Mouse (Mus musculus) gastrocnemius, adult 8-10 months (tissue): ENCODE data around the gene Jak1. TPM values are rescaled to one million over a fixed set of nuclear protein-coding genes. Genes with fewer than 3 reads are reported as not detected.

Experiments used
- DNase-seq, 2 experiments: peaks; one replicate each; pipeline ENCODE4 v3.0.0; 2022; ENCODE audit warnings: low spot score in 2 of 2
- total RNA-seq, 4 experiments: library from RNA; stranded (reverse); gene quantifications; 2 replicates each; pipeline ENCODE4 v1.2.4; 2022

The Jak1 gene
- total RNA-seq, 4 experiments from 2014 or later = 92.6 to 112 (median 104) TPM

- DNase-seq = no peak
These were observed 24.8 kb downstream of the Jak1 start for GRCm38 (mm10) chr4:101240163-101240874.

GRCm38 (mm10) chr4:101239313-101240162 is 25.5 kb downstream of the Jak1 start:
- DNase-seq = no peak

- DNase-seq = no peak
These were observed 26.5 kb downstream of the Jak1 start for GRCm38 (mm10) chr4:101238589-101238988.

DNA sequence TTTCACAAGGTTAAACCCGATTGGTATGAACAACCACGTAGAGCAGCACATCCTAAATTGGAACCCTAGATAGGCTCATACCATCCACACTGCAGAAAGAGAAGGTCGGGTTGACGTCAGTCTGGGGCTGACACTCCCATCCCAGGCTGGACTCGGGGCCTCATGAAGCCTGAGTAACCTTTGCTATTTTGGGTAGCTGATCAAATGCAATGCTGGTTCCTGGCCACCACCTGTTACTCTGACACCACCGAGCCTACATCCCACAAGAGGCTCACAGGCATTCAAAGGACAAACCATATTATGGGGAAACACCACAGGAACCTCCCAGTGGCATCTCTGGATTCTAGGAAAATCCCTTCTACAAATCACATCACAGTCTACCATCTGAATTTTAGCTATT is 28.3 kb downstream of the Jak1 start:
- DNase-seq = peak; percentile 69 to 72

- no peak for DNase-seq
These were observed 29.1 kb downstream of the Jak1 start for GRCm38 (mm10) chr4:101235964-101236363.

DNA sequence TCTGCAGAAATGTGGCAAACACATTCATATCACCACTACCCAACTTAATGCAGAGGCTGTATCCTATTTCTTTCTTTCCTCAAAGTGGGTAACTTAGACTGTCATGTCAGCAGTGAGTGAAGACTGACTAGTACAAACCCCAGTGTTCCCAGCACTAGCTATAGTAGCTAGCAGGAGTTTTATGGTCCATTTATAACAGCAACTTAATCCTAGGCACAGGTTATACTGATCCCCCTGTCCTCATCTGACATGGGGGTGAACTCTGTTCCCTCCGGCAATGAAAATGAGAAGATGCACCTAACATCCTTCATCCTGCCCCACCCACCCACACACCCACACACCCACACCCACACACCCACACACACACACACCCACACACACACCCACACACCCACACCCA is 30.3 kb downstream of the Jak1 start:
- DNase-seq = no peak

DNA sequence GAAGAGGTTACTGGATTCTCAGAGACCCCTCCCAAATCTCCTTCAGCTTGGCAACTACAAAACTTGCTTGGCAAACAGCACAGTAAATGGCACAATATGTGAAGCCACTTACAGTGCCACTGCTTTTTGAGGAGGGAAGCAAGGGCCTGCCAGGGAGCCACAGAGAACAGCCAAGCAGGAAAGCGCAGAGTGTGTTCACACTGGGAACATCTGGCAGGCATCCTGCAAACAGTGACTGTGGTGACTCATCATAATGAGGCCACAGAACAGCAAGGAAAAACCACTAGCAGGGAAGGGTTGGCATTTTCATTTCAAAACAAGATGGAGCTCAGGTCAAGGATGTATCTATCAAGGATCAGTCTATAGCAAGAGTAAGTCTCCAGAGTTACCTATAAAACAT is 30.8 kb downstream of the Jak1 start:
- peak; percentile 68 to 74 for DNase-seq

DNA sequence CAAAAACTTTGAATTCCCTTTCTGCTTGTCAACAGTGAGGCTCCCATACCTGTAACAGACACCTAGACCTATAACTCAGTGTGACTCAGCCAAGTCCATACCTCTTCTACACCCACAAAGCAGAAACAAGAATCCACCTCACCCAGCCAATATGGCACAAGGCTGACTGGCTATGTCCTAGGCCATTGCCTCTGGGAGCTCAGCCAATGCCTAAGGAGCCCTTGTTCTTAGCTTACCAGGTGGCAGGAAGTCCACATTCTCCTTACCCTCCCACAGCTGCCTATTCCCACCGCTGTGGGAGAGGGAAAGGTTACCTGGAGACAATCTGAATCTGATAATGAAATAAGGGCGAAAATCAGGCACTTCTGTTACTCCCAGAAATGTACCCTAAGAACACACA is 34.5 kb downstream of the Jak1 start:
- DNase-seq = no peak

DNA sequence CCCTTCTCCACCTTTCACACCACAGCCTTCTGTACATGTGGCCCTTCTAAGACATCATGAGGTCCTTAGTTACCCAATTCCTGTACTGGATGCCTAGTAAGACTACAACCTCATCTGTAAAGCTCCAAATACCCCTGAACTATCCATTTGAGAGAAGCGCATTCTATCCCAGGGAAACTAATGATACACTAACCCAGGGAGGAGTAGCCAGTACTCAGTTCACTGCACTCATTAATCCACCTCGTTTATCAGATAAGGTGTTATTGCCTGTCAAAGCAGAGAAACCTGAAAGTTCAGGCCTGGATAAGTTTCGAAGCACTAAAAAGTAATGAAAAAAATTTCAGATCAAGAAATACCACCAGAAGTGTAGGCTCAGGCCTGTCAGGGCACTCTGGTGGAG is 37.7 kb downstream of the Jak1 start:
- DNase-seq = no peak

DNA sequence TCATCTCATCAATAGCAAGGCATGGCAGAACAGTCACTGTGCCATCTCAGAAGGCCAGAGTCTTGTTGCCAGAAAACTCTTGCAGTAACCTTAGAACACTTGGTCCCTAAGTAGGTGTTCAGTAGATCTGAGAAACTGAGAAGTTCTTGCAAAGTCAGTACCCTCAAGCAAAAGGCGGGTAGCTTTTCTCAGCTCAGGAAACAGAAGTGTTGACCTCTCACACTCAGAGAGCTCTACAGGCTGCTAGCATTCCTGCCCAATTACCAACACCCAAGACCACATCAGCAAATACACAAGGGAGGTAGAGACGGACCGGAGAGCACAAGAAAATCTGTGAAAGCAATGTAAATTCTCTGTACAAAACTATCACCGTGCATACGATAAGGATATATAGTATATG is 39.1 kb downstream of the Jak1 start:
- no peak for DNase-seq

GRCm38 (mm10) chr4:101220946-101221345 is 44.1 kb downstream of the Jak1 start:
- DNase-seq = no peak

- DNase-seq = no peak
These were observed 45.2 kb downstream of the Jak1 start for GRCm38 (mm10) chr4:101219839-101220238.

DNA sequence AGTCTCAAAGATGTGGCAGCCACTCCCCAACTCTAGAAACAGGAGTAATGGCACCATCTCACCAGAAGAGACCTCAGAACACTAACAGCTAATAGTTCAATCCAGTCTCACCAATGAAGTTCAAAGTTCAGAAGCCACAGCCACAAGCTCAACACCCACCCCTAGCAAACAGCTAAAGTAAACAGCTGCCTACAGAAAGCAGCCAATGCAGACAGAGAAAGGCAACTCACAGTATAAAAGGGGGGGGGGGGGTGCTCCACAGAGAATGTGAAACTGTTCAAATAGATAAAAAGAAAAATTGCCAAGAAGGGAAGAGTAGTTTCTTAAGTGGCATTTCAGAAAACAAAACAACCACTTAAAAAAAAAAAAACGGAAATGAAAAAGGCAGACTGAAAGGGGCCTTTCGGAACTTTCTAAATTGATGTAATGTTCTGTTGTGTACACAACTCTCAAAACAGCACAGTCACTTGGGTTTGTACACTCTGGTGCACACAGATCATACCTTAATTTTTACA is 48.0 kb downstream of the Jak1 start:
- no peak for DNase-seq

GRCm38 (mm10) chr4:101216286-101216685 is 48.8 kb downstream of the Jak1 start:
- DNase-seq = no peak

DNA sequence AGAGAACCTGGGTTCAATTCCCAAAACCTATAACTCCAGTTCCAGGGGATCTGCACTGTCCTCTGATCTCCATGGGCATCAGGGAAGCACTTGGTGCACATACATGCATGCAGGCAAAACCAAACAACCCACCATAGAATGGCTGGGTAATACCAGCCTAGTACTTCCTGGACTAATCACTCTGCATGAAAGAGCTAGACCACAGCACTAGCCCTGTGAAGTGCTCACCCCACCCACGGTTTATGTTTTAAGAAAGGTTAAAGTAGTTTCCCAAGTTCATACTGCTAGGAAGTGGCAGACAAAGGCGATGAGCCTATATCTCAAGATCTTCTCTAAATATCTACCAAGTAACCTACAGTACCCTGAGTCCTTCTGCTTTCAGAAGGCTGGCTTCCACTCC is 51.6 kb downstream of the Jak1 start:
- DNase-seq = no peak

GRCm38 (mm10) chr4:101207492-101207891 is 57.6 kb downstream of the Jak1 start:
- no peak for DNase-seq

GRCm38 (mm10) chr4:101203518-101203917 is 61.6 kb downstream of the Jak1 start:
- no peak for DNase-seq

- DNase-seq = no peak
These were observed 62.5 kb downstream of the Jak1 start for GRCm38 (mm10) chr4:101202626-101203025.

DNA sequence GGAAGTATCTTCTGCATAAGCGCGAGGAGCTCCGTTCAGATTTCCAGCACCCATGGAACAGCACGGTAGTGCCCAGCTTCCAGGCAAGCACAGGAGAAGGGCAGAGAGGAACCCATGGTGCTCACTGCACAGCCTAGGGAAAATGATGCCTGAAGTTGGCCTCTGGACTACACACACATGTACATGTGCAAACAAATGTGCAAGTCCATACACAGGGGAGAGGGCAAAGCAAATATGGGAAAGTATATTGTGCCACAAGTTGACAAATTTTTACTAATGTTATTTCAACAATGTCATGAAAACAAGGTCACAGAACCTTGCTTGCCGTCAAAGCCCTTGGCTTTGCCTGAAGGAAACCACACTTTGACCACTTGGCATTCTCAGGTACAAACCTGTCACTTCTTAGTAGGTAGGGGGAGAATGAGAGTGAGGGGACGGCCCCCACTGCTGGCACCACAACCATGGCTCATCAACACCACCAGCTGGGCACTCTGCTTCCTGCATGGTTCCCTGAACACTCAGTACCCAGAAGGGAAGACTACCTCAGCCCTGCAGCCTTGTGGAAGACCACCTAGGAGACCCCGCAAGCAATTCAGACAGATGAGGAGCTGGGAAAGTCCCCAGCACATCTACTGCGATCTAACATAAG is 65.5 kb downstream of the Jak1 start:
- DNase-seq = no peak

DNA sequence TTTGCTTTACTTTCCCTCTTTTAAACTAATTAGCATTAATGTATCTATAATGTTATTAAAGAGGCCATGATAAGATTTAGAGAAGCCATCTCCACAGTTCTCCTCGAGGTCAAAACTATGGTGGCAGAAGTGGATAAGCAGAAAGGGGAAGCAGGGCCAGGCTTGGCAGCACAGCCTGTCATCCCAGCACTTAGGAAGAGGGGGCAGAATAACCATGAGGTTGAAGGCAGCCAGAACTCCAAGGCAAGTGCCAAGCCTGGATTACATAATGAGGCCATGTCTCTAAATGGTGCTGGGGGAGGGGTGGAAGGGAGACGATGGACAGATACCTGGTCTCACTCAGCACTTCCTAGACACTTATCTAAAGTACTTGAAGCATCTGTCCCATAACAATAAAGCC is 66.7 kb downstream of the Jak1 start:
- DNase-seq = peak; percentile 74 to 82

- no peak for DNase-seq
These were observed 67.5 kb downstream of the Jak1 start for GRCm38 (mm10) chr4:101197421-101198170.
